Mouse (Mus musculus) neutrophil, adult 59 days (primary cell): ENCODE results near the gene Ndufab1. TPM values are rescaled to one million over a fixed set of nuclear protein-coding genes. Genes with fewer than 3 reads are reported as not detected.

Source experiments
- total RNA-seq, 2 experiments: library from RNA; stranded (reverse); gene quantifications; 1 replicate in 1 of 2; 2 replicates in 1 of 2; pipeline ENCODE4 v1.2.4; 2023

The Ndufab1 gene
- 10 to 100 TPM; 37.9 to 52.5 TPM for total RNA-seq

GRCm38 (mm10) chr7:122101747-122102244 is at the start of gene Ndufab1:
Gene Ndufab1, minus strand, starts transcription at chr7:122101886.

GRCm38 (mm10) chr7:122132497-122133337 is 31.0 kb upstream of the Ndufab1 start, which contains the start of the genes Palb2 and Dctn5:
Gene Palb2, minus strand, starts transcription at chr7:122132985.
Gene Dctn5, plus strand, starts transcription at chr7:122133041.

GRCm38 (mm10) chr7:122066945-122067516 is 34.7 kb downstream of the Ndufab1 start, which contains the start of the genes Ubfd1 and Ears2:
Gene Ubfd1, plus strand, starts transcription at chr7:122067175.
Gene Ears2, minus strand, starts transcription at chr7:122067263.

Other genes starting within 250 kb of the Ndufab1 start
- gene Scnn1b, start 236.8 kb downstream of the Ndufab1 start, total RNA-seq: not detected
- 10 to 100 TPM in 1 of 2 experiments, 1 to 10 TPM in 1; 9.9 to 10.4 TPM for gene Cog7, start 120.2 kb downstream of the Ndufab1 start, total RNA-seq
- 10 to 100 TPM; 16.3 to 16.6 TPM for gene Gga2, start 80.7 kb downstream of the Ndufab1 start, total RNA-seq
- gene Ubfd1, start 34.7 kb downstream of the Ndufab1 start, total RNA-seq: 10 to 100 TPM; 11.7 to 17.6 TPM
- gene Ears2, start 34.6 kb downstream of the Ndufab1 start, total RNA-seq: 1 to 10 TPM; 1.7 to 1.8 TPM
- gene Palb2, start 31.1 kb upstream of the Ndufab1 start, total RNA-seq: 1 to 10 TPM; 5.1 to 8.1 TPM
- 10 to 100 TPM; 52.6 to 55.7 TPM for gene Dctn5, start 31.2 kb upstream of the Ndufab1 start, total RNA-seq
- gene Plk1, start 57.6 kb upstream of the Ndufab1 start, total RNA-seq: 10 to 100 TPM; 46.3 to 48.2 TPM
- gene Ern2, start 84.3 kb upstream of the Ndufab1 start, total RNA-seq: not detected
- under 1 TPM; 0.53 to 0.56 TPM for gene Chp2, start 117.6 kb upstream of the Ndufab1 start, total RNA-seq
- gene Prkcb, start 186.9 kb upstream of the Ndufab1 start, total RNA-seq: 100 to 1,000 TPM; 215 to 233 TPM